Mouse (Mus musculus) natural killer cell, adult 2 months (primary cell): ENCODE data around the gene Epb42.
"Not testable (repeated sequence)": the region's sequence is repeated elsewhere in the genome, so short reads cannot be mapped to it uniquely, and the experiment has no call there.

ENCODE experiments used
- DNase-seq, 2 experiments: peaks; one replicate each; pipeline ENCODE4 v3.0.0; 2022; ENCODE audit warnings: low spot score in 2 of 2

The Epb42 gene

GRCm38 (mm10) chr2:121036733-121037341, at the start of gene Epb42:
TSS of gene Epb42 (minus strand) at chr2:121037072.
- DNase-seq = no peak

- no peak for DNase-seq
Measured at GRCm38 (mm10) chr2:121085480-121086185, 48.8 kb upstream of the Epb42 start, which contains the start of gene Tgm5. TSS of gene Tgm5 (minus strand) at chr2:121085841.

- no peak for DNase-seq
Measured at GRCm38 (mm10) chr2:121082626-121083025, 45.8 kb upstream of the Epb42 start.

- no peak for DNase-seq
Measured at GRCm38 (mm10) chr2:121074747-121075146, 37.9 kb upstream of the Epb42 start.

GRCm38 (mm10) chr2:121071871-121072270, 35.0 kb upstream of the Epb42 start:
- DNase-seq = no peak

GRCm38 (mm10) chr2:121069506-121069905, 32.6 kb upstream of the Epb42 start:
- no peak for DNase-seq

- no peak for DNase-seq
Measured at GRCm38 (mm10) chr2:121067116-121067515, 30.2 kb upstream of the Epb42 start.

- DNase-seq = no peak
Measured at GRCm38 (mm10) chr2:121061315-121061714, 24.4 kb upstream of the Epb42 start.

GRCm38 (mm10) chr2:121057997-121058396, 21.1 kb upstream of the Epb42 start:
- DNase-seq = no peak

GRCm38 (mm10) chr2:121055915-121056314, 19.0 kb upstream of the Epb42 start:
- DNase-seq = no peak

GRCm38 (mm10) chr2:121054060-121054459, 17.2 kb upstream of the Epb42 start:
- no peak for DNase-seq

GRCm38 (mm10) chr2:121052176-121052575, 15.3 kb upstream of the Epb42 start:
- DNase-seq = no peak

GRCm38 (mm10) chr2:121045653-121046052, 8.8 kb upstream of the Epb42 start:
- no peak for DNase-seq

- no peak for DNase-seq
Measured at GRCm38 (mm10) chr2:121041098-121041497, 4.2 kb upstream of the Epb42 start.

GRCm38 (mm10) chr2:121039382-121039781, 2.5 kb upstream of the Epb42 start:
- no peak for DNase-seq

- not testable (repeated sequence) for DNase-seq
Measured at GRCm38 (mm10) chr2:121038851-121039250, 2.0 kb upstream of the Epb42 start.

GRCm38 (mm10) chr2:121022918-121023317, 14.0 kb downstream of the Epb42 start:
- no peak for DNase-seq

- no peak for DNase-seq
Measured at GRCm38 (mm10) chr2:121017151-121017550, 19.7 kb downstream of the Epb42 start.

GRCm38 (mm10) chr2:121016226-121016625, 20.6 kb downstream of the Epb42 start:
- DNase-seq = no peak

- no peak for DNase-seq
Measured at GRCm38 (mm10) chr2:121015507-121015906, 21.4 kb downstream of the Epb42 start.

GRCm38 (mm10) chr2:121012676-121013075, 24.2 kb downstream of the Epb42 start:
- DNase-seq = no peak

GRCm38 (mm10) chr2:121009071-121009677, 27.7 kb downstream of the Epb42 start:
- DNase-seq = no peak

- no peak for DNase-seq
Measured at GRCm38 (mm10) chr2:121008664-121009007, 28.2 kb downstream of the Epb42 start.
